11 mouse cellular contexts compared by ENCODE assay signal in genomic region chr14:25498367-25498766, GRCm38 (mm10). TPM values are rescaled to one million over a fixed set of nuclear protein-coding genes. Genes with fewer than 3 reads are reported as not detected.
DNase-seq lines count a peak whose midpoint lies in the region; ATAC-seq and TF ChIP-seq lines count a peak whose summit lies in the region.
"Had no signal": no experiment of that assay in that cellular context is flagged by ENCODE, and none has a peak within 500 bp of the region (broad histone marks: within the 10 kb centered on the region; RNA-seq: fewer than 3 reads in every experiment).

No protein-coding gene starts in this region.

- 51% methylated on average over 7 of the region's 7 CpGs for WGBS in heart, embryonic 10.5 days
- 38% methylated on average over 7 of the region's 7 CpGs for WGBS in stomach, embryonic 14.5 days
- WGBS in stomach, postnatal 0 days: 44% methylated on average over 7 of the region's 7 CpGs
- 10% methylated on average over 7 of the region's 7 CpGs for WGBS in limb, embryonic 14.5 days
- WGBS in intestine, embryonic 15.5 days: 46% methylated on average over 7 of the region's 7 CpGs

- no peaks in the 10 kb centered on the region for H3K27me3 ChIP-seq in heart, embryonic 10.5 days (ENCODE audit: insufficient read depth, poor library complexity, severe bottlenecking)
- H3K27me3 ChIP-seq in stomach, embryonic 14.5 days (ENCODE audit: control insufficient read depth, insufficient read depth, low read length): no peaks in the 10 kb centered on the region
- H3K27me3 ChIP-seq in stomach, postnatal 0 days (ENCODE audit: control insufficient read depth, insufficient read depth, low read length): no peaks in the 10 kb centered on the region
- no peaks in the 10 kb centered on the region for H3K27me3 ChIP-seq in limb, embryonic 14.5 days (ENCODE audit: control insufficient read depth, insufficient read depth, low read length)
- H3K27me3 ChIP-seq in intestine, embryonic 15.5 days (replicated peaks): no peaks in the 10 kb centered on the region
- H3K27me3 ChIP-seq: megakaryocyte, embryonic 14.5 days had no signal

- H3K9me3 ChIP-seq in heart, embryonic 10.5 days: no peaks in the 10 kb centered on the region
- H3K9me3 ChIP-seq in stomach, embryonic 14.5 days (ENCODE audit: control insufficient read depth, low read depth, low read length): no peaks in the 10 kb centered on the region
- H3K9me3 ChIP-seq in stomach, postnatal 0 days (ENCODE audit: control insufficient read depth, low read length): no peaks in the 10 kb centered on the region
- H3K9me3 ChIP-seq in limb, embryonic 14.5 days (ENCODE audit: control insufficient read depth, low read length): no peaks in the 10 kb centered on the region
- H3K9me3 ChIP-seq in intestine, embryonic 15.5 days: no peaks in the 10 kb centered on the region
- H3K9me3 ChIP-seq: megakaryocyte, embryonic 14.5 days had no signal

- H3K27ac ChIP-seq in heart, embryonic 10.5 days: peak overlapping the region; percentile 72
- H3K27ac ChIP-seq in stomach, embryonic 14.5 days (ENCODE audit: low read length): 0 out of 2 replicates have a peak overlapping the region, but pooled peaks have one; percentile 15
- no peak overlapping the region for H3K27ac ChIP-seq in stomach, postnatal 0 days (replicated peaks)
- no peak overlapping the region; the same call in 1 of the 2 replicates for H3K27ac ChIP-seq in limb, embryonic 14.5 days (replicated peaks; ENCODE audit: low read depth, low read length)
- no peak overlapping the region for H3K27ac ChIP-seq in intestine, embryonic 15.5 days
- H3K27ac ChIP-seq: liver, embryonic 14.5 days had no signal

- peaks cover 100% of the 10 kb centered on the region for H3K4me1 ChIP-seq in heart, embryonic 10.5 days
- H3K4me1 ChIP-seq in stomach, embryonic 14.5 days (ENCODE audit: control insufficient read depth, insufficient read depth, low read length): peaks cover 55% of the 10 kb centered on the region
- H3K4me1 ChIP-seq in stomach, postnatal 0 days (replicated peaks; ENCODE audit: control insufficient read depth, insufficient read depth): peaks cover 30% of the 10 kb centered on the region
- H3K4me1 ChIP-seq in limb, embryonic 14.5 days (ENCODE audit: control insufficient read depth, insufficient read depth, low read length): peaks cover 54% of the 10 kb centered on the region
- peaks cover 63% of the 10 kb centered on the region for H3K4me1 ChIP-seq in intestine, embryonic 15.5 days (replicated peaks)

- H3K4me3 ChIP-seq in heart, embryonic 10.5 days: no peak overlapping the region
- H3K4me3 ChIP-seq in stomach, embryonic 14.5 days (ENCODE audit: low read depth, low read length): no peak overlapping the region
- H3K4me3 ChIP-seq in stomach, postnatal 0 days (ENCODE audit: low read depth, low read length): no peak overlapping the region
- H3K4me3 ChIP-seq in limb, embryonic 14.5 days (replicated peaks; ENCODE audit: low read length): no peak overlapping the region
- no peak overlapping the region for H3K4me3 ChIP-seq in intestine, embryonic 15.5 days (replicated peaks)
- H3K4me3 ChIP-seq: megakaryocyte, embryonic 14.5 days had no signal

- H3K4me2 ChIP-seq in stomach, embryonic 14.5 days (replicated peaks; ENCODE audit: low read depth, low read length): no peak overlapping the region
- no peak overlapping the region for H3K4me2 ChIP-seq in stomach, postnatal 0 days (replicated peaks; ENCODE audit: low read depth)
- peak overlapping the region; percentile 26; the same call in 1 of the 2 replicates for H3K4me2 ChIP-seq in limb, embryonic 14.5 days (replicated peaks; ENCODE audit: low read depth, low read length, severe bottlenecking)
- H3K4me2 ChIP-seq in intestine, embryonic 15.5 days (replicated peaks): no peak overlapping the region

- TF ChIP-seq POLR2A in limb, embryonic 14.5 days (IDR thresholded peaks at IDR 0.05; ENCODE audit: borderline replicate concordance, extremely low read depth, insufficient read depth, insufficient read length): no peak

- H3K36me3 ChIP-seq in heart, embryonic 10.5 days: peaks cover 8% of the 10 kb centered on the region
- peaks cover 9% of the 10 kb centered on the region; the same call in 1 of the 2 replicates for H3K36me3 ChIP-seq in stomach, embryonic 14.5 days (ENCODE audit: control insufficient read depth, insufficient read depth, low read length)
- peaks cover 2% of the 10 kb centered on the region; the same call in 1 of the 2 replicates for H3K36me3 ChIP-seq in stomach, postnatal 0 days (ENCODE audit: control insufficient read depth, insufficient read depth, low read length)
- H3K36me3 ChIP-seq in limb, embryonic 14.5 days (ENCODE audit: control insufficient read depth, insufficient read depth, low read length): peaks cover 17% of the 10 kb centered on the region
- H3K36me3 ChIP-seq in intestine, embryonic 15.5 days: 0 out of 2 replicates have a peak, but pooled peaks cover 9% of the 10 kb centered on the region

- TF ChIP-seq EP300 in stomach, postnatal 0 days (optimal IDR thresholded peaks at IDR 0.05): no peak

- no peak; the same call in 1 of the 2 replicates for ATAC-seq in stomach, embryonic 14.5 days (ENCODE audit: insufficient number of reproducible peaks, insufficient read depth, low FRiP score, low read depth)
- no peak for ATAC-seq in stomach, postnatal 0 days (ENCODE audit: low FRiP score, low TSS enrichment)
- no peak for ATAC-seq in limb, embryonic 14.5 days (ENCODE audit: low FRiP score, low read depth)
- ATAC-seq in intestine, embryonic 15.5 days: no peak

- no peak for TF ChIP-seq CTCF in stomach, postnatal 0 days (IDR thresholded peaks at IDR 0.05; ENCODE audit: low read depth)

- no peak for DNase-seq in heart, embryonic 10.5 days (ENCODE audit: low spot score)
- no peak for DNase-seq in heart, adult 18-20 months
- no peak for DNase-seq in stomach, postnatal 0 days (ENCODE audit: low spot score)
- no peak for DNase-seq in limb, embryonic 14.5 days (ENCODE audit: low spot score)
- no peak for DNase-seq in layer of hippocampus, postnatal 25 days (ENCODE audit: extremely low spot score in 1 of 2, low spot score in 1 of 2)
- DNase-seq in urinary bladder, postnatal 10 days (ENCODE audit: low spot score): no peak
- DNase-seq: cerebellum, postnatal 36 days had no signal

- H3K9ac ChIP-seq in stomach, embryonic 14.5 days (replicated peaks; ENCODE audit: low read depth, low read length): no peak overlapping the region
- no peak overlapping the region for H3K9ac ChIP-seq in stomach, postnatal 0 days (ENCODE audit: low read length)
- H3K9ac ChIP-seq in limb, embryonic 14.5 days (ENCODE audit: low read depth, low read length, severe bottlenecking): no peak overlapping the region
- H3K9ac ChIP-seq in intestine, embryonic 15.5 days: no peak overlapping the region
- H3K9ac ChIP-seq: liver, embryonic 14.5 days had no signal

RNA-seq across cellular contexts. Expression of gene Zmiz1, which starts 39.4 kb away (rescaled TPM):
- 38.1 and 45.8 TPM in 2 replicates for polyA plus RNA-seq in heart, embryonic 10.5 days (2016; fragmentation: Nextera tagmentation; extraction: Ambion mirVana)
- 10 to 100 TPM; 32.5 to 38.5 TPM for total RNA-seq in heart, adult 18-20 months (2021)
- polyA plus RNA-seq in stomach, embryonic 14.5 days (2014; fragmentation: Nextera tagmentation; extraction: Ambion mirVana): 43.9 and 45.3 TPM in 2 replicates
- polyA plus RNA-seq in stomach, postnatal 0 days (2015; fragmentation: Nextera tagmentation; extraction: Ambion mirVana): 13.0 and 13.8 TPM in 2 replicates
- 81.2 and 117 TPM in 2 replicates for polyA plus RNA-seq in limb, embryonic 14.5 days (2012; rRNA removed)
- polyA plus RNA-seq in limb, embryonic 14.5 days (2014; fragmentation: Nextera tagmentation; extraction: Ambion mirVana): 61.8 and 75.8 TPM in 2 replicates
- total RNA-seq in layer of hippocampus, postnatal 25 days (2021): 100 to 1,000 TPM in 1 of 2 experiments, 10 to 100 TPM in 1; 82.5 to 105 TPM
- polyA plus RNA-seq in intestine, embryonic 15.5 days (2015; fragmentation: Nextera tagmentation; extraction: Ambion mirVana): 26.3 and 28.0 TPM in 2 replicates

Comparison
In these comparisons a context has a peak if more than half of its experiments do, and no peak if none do; other contexts are left out.
1. H3K27ac ChIP-seq: peak in heart, embryonic 10.5 days (single experiment) and stomach, embryonic 14.5 days (single experiment); none in stomach, postnatal 0 days (single experiment), limb, embryonic 14.5 days (single experiment) and intestine, embryonic 15.5 days (single experiment).